Mouse (Mus musculus) myocyte (in vitro differentiated cells): Measurements from ENCODE around the gene Itih3. TPM values are rescaled to one million over a fixed set of nuclear protein-coding genes. Genes with fewer than 3 reads are reported as not detected.
A peak's percentile ranks its signal among the peaks of the same experiment; 100 is the strongest.

ENCODE experiments used
- H3K27me3 ChIP-seq: one replicate; pipeline ENCODE4 v1.6.1; 2011; ENCODE audit not compliant: control insufficient read depth, insufficient read depth, insufficient read length
- H3K36me3 ChIP-seq: one replicate; pipeline ENCODE4 v1.6.1; 2011; ENCODE audit not compliant: control insufficient read depth, insufficient read depth
- H3K4me2 ChIP-seq: one replicate; pipeline ENCODE4 v1.6.1; 2011; ENCODE audit warnings: low read depth, control low read depth
- H3K4me3 ChIP-seq: one replicate; pipeline ENCODE4 v1.5.1; 2011; ENCODE audit warnings: mild to moderate bottlenecking, control low read depth, moderate library complexity
- H3K79me2 ChIP-seq: one replicate; pipeline ENCODE4 v1.6.1; 2011; ENCODE audit not compliant: control insufficient read depth, insufficient read depth
- H3ac ChIP-seq: one replicate; pipeline ENCODE4 v1.6.1; 2011; ENCODE audit not compliant: control insufficient read depth, insufficient read length
- CEBPB ChIP-seq: IDR thresholded peaks from 2 replicates; pipeline ENCODE4 v1.6.1; 2011; ENCODE audit warnings: mild to moderate bottlenecking, moderate library complexity; ENCODE audit not compliant: poor library complexity, insufficient read depth, severe bottlenecking
- E2F4 ChIP-seq: IDR thresholded peaks from one replicate; pipeline ENCODE4 v1.6.1; 2011; ENCODE audit warnings: mild to moderate bottlenecking, control low read depth, moderate library complexity; ENCODE audit not compliant: insufficient read depth
- MAX ChIP-seq: IDR thresholded peaks from one replicate; pipeline ENCODE4 v1.6.1; 2011; ENCODE audit warnings: low read depth, mild to moderate bottlenecking, control low read depth
- MYOD1 ChIP-seq, 3 experiments: IDR thresholded peaks; one replicate each; pipeline ENCODE4 v1.6.1; 2011; ENCODE audit warnings: control low read depth in 2 of 3, low read depth in 2 of 3, mild to moderate bottlenecking in 2 of 3, moderate library complexity in 1 of 3; ENCODE audit not compliant: insufficient read length in 2 of 3, control insufficient read depth in 1 of 3
- MYOG ChIP-seq, 3 experiments: IDR thresholded peaks; one replicate each; pipeline ENCODE4 v1.6.1; 2011; ENCODE audit warnings: control low read depth in 2 of 3, low read depth in 2 of 3, mild to moderate bottlenecking in 2 of 3; ENCODE audit not compliant: insufficient read length in 2 of 3, control insufficient read depth in 1 of 3, insufficient read depth in 1 of 3
- POLR2A ChIP-seq: IDR thresholded peaks from one replicate; pipeline ENCODE4 v1.6.1; 2011; ENCODE audit warnings: low read depth, mild to moderate bottlenecking, control low read depth, moderate library complexity; ENCODE audit not compliant: insufficient read length
- POLR2AphosphoS2 ChIP-seq: IDR thresholded peaks from one replicate; pipeline ENCODE4 v1.6.1; 2011; ENCODE audit warnings: low read depth, control low read depth; ENCODE audit not compliant: insufficient read length
- REST ChIP-seq: IDR thresholded peaks from one replicate; pipeline ENCODE4 v1.6.1; 2011; ENCODE audit warnings: mild to moderate bottlenecking, control low read depth, moderate library complexity; ENCODE audit not compliant: insufficient read depth, insufficient read length
- SRF ChIP-seq: IDR thresholded peaks from one replicate; pipeline ENCODE4 v1.6.1; 2011; ENCODE audit warnings: low read depth; ENCODE audit not compliant: control insufficient read depth, insufficient read length
- TCF12 ChIP-seq: IDR thresholded peaks from one replicate; pipeline ENCODE4 v1.6.1; 2011; ENCODE audit warnings: mild to moderate bottlenecking, control low read depth; ENCODE audit not compliant: poor library complexity, insufficient read depth, severe bottlenecking
- TCF3 ChIP-seq: IDR thresholded peaks from one replicate; pipeline ENCODE4 v1.6.1; 2011; ENCODE audit warnings: low read depth, control low read depth; ENCODE audit not compliant: insufficient read length
- USF1 ChIP-seq: IDR thresholded peaks from one replicate; pipeline ENCODE4 v1.6.1; 2011; ENCODE audit warnings: low read depth, mild to moderate bottlenecking, control low read depth, moderate library complexity
- polyA plus RNA-seq: library from polyadenylated mRNA; unstranded; fragments of >200 nt; fragmentation: generic; extraction: Trizol; gene quantifications from one replicate; pipeline ENCODE4 v1.2.1, GENCODE M21; 2012; ENCODE audit warnings: missing spikeins

Itih3 gene
- polyA plus RNA-seq, 1 experiment: 0.04 TPM

DNA sequence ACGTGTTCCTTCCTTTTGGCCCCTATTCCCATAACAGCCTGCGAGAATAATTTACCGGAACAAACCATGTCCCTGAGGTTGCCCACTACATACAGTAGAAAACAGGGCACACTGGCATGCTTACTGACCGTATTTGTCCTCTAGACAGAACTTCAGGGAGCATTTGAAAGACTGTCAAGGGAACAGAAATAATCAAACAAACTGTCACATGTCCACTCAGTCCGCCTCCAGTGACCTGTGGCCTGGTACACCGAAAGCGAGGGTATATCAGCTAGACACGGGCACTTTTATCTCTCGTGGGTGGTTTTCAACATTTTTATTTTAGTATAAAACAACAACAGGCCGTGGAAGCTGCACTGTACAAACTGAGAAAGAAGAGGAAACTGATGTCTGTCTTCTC, 54.7 kb downstream of the Itih3 start:
- Histone ChIP-seq H3K4me3 (no peak overlapping the region), H3K36me3 (no peaks in the 10 kb centered on the region), H3K4me2 (no peak overlapping the region), H3K27me3 (no peaks in the 10 kb centered on the region), H3K79me2 (no peaks in the 10 kb centered on the region), H3ac (no peak overlapping the region)
- TF ChIP-seq TCF3 (no peak), SRF (no peak), MYOG (IDR thresholded peaks at IDR 0.05; ENCODE audit: control insufficient read depth in 1 of 3, insufficient read depth in 1 of 3, insufficient read length in 2 of 3, low read depth in 2 of 3) (no peak), REST (no peak)

DNA sequence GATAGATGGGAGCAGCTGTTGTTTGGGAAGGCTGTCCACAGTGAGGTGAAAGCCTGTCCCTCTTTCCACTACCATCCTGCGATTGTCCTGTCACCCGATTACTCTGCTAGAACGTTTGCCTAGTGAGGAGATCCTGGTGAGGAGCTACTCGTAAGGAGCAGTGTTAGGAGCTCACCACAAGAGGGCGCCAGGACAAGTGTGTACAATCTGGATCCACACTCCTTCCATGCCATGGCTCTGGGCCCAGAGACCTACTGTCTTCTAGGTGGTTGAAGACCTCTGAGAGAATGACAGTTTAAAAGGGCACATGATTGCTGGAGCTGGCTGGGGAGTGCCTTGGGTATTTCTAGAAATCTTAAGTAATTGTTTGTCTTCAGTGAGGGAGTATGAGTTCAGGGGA, 56.5 kb downstream of the Itih3 start:
- no peaks in the 10 kb centered on the region for H3K79me2 ChIP-seq
- H3K4me3 ChIP-seq: no peak overlapping the region
- H3K27me3 ChIP-seq: no peaks in the 10 kb centered on the region
- no peaks in the 10 kb centered on the region for H3K36me3 ChIP-seq
- no peak overlapping the region for H3ac ChIP-seq
- TF ChIP-seq MYOD1 (IDR thresholded peaks at IDR 0.05; ENCODE audit: control insufficient read depth in 1 of 3, insufficient read length in 2 of 3, low read depth in 2 of 3) (peak in 2 of 3 experiments; percentile 48 to 68), SRF (no peak), POLR2A (no peak), POLR2AphosphoS2 (no peak), TCF3 (no peak), MAX (no peak), REST (no peak), USF1 (no peak), E2F4 (no peak), MYOG (IDR thresholded peaks at IDR 0.05; ENCODE audit: control insufficient read depth in 1 of 3, insufficient read depth in 1 of 3, insufficient read length in 2 of 3, low read depth in 2 of 3) (peak in 1 of 3 experiments; percentile 25)
- H3K4me2 ChIP-seq: peak overlapping the region; percentile 14

DNA sequence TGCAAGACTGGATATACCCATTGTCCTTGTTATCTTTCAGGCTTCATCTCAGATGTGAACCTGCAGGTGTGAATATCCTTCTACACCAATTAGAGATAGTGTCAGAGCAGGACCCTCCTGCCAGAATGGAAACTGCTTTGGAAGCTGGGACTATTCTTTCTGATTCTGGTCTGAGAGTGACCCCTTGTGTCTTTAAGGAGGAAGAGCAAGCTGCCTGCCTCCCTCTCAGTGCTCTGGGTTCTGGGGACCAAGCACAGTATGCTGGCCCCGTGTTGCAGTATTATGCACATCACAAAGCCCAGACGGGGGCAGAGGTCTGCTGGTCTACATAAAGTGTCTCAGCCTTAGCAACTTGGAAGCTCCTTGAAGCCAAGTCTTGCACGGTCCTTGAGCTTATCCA, 58.2 kb downstream of the Itih3 start:
- Histone ChIP-seq H3K4me2 (no peak overlapping the region), H3ac (no peak overlapping the region), H3K36me3 (no peaks in the 10 kb centered on the region), H3K4me3 (no peak overlapping the region), H3K79me2 (no peaks in the 10 kb centered on the region), H3K27me3 (no peaks in the 10 kb centered on the region)
- TF ChIP-seq POLR2AphosphoS2: no peak
- TF ChIP-seq USF1: no peak
- TF ChIP-seq MYOG (IDR thresholded peaks at IDR 0.05; ENCODE audit: control insufficient read depth in 1 of 3, insufficient read depth in 1 of 3, insufficient read length in 2 of 3, low read depth in 2 of 3): no peak
- no peak for TF ChIP-seq MYOD1 (IDR thresholded peaks at IDR 0.05; ENCODE audit: control insufficient read depth in 1 of 3, insufficient read length in 2 of 3, low read depth in 2 of 3)
- no peak for TF ChIP-seq CEBPB
- TF ChIP-seq MAX: no peak
- no peak for TF ChIP-seq SRF
- no peak for TF ChIP-seq TCF3
- no peak for TF ChIP-seq REST

DNA sequence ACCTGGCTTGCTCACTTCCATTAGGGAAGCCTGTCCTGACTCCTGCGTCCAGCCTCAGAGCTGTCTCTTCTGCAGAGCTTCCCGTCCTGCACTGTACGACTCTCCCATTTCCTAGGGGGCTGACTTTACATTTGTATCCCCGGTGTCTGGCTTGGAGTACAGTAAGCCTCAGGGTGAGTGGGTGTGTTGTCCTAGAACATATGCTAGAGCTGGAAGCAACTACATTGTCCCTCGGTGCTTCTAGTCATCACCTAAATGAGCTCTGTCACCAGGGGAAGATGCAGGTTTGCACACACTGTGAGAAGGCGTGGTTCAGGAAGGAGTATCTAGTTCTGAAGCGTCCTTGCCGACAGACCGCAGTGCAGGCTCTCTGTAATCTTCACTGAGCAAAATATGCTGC, 61.2 kb downstream of the Itih3 start:
- H3ac ChIP-seq: no peak overlapping the region
- no peaks in the 10 kb centered on the region for H3K27me3 ChIP-seq
- H3K79me2 ChIP-seq: no peaks in the 10 kb centered on the region
- no peak overlapping the region for H3K4me2 ChIP-seq
- TF ChIP-seq MYOG (IDR thresholded peaks at IDR 0.05; ENCODE audit: control insufficient read depth in 1 of 3, insufficient read depth in 1 of 3, insufficient read length in 2 of 3, low read depth in 2 of 3): no peak
- no peak for TF ChIP-seq TCF12
- no peak for TF ChIP-seq REST
- TF ChIP-seq CEBPB: no peak
- TF ChIP-seq MAX: no peak
- TF ChIP-seq E2F4: no peak
- TF ChIP-seq USF1: no peak
- no peak for TF ChIP-seq POLR2AphosphoS2
- no peak for TF ChIP-seq POLR2A
- TF ChIP-seq TCF3: no peak
- no peak for TF ChIP-seq SRF
- no peak for TF ChIP-seq MYOD1 (IDR thresholded peaks at IDR 0.05; ENCODE audit: control insufficient read depth in 1 of 3, insufficient read length in 2 of 3, low read depth in 2 of 3)
- no peak overlapping the region for H3K4me3 ChIP-seq
- H3K36me3 ChIP-seq: no peaks in the 10 kb centered on the region

DNA sequence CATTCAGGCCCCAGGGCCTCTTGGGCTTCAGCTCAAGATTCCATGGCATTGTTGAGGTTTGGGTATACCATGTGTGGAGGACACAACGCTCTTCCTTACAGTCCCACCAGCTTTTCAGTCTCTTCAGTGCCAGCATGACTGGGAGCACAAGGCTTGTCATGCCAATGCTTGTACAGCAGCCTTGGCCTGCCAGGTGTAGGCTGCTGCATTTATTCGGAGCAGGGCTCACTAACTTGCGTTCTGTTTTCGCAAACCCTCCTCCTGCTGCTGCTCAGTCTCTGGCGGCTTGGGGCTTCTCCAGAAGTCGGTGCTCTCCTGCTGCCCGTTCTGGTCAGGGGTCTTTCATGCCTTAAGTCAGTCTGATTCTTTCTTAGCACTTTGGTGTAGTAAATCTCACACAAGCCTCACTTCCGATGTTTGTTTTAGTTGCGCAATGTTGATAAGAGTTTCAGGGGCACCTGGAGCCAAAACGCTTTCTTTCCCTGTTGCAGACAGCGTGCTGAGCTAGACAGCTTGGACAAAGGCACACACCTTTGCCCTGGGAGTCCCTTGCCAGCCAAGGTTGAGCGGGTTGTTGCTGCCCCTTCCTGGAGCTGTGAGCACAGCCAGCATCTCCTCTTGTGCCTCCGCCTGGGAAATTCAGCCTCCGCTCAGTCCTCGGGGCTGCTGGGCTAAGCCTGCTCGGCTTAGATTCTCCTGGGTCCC, 62.0 kb downstream of the Itih3 start:
- H3K4me3 ChIP-seq: no peak overlapping the region
- no peaks in the 10 kb centered on the region for H3K79me2 ChIP-seq
- no peak overlapping the region for H3ac ChIP-seq
- TF ChIP-seq MYOG (IDR thresholded peaks at IDR 0.05; ENCODE audit: control insufficient read depth in 1 of 3, insufficient read depth in 1 of 3, insufficient read length in 2 of 3, low read depth in 2 of 3): no peak
- H3K36me3 ChIP-seq: no peaks in the 10 kb centered on the region
- H3K4me2 ChIP-seq: no peak overlapping the region
- H3K27me3 ChIP-seq: no peaks in the 10 kb centered on the region

Other genes starting within 250 kb of the Itih3 start
- 2.8 TPM for gene Sfmbt1, start 208.9 kb downstream of the Itih3 start, polyA plus RNA-seq
- gene Tmem110, start 98.2 kb downstream of the Itih3 start, polyA plus RNA-seq: 9.1 TPM
- 143 TPM for gene Mustn1, start 44.6 kb downstream of the Itih3 start, polyA plus RNA-seq
- gene Itih4, start 37.3 kb downstream of the Itih3 start, polyA plus RNA-seq: 0.06 TPM
- gene Itih1, start 19.5 kb upstream of the Itih3 start, polyA plus RNA-seq: 0.02 TPM
- gene Nek4, start 27.6 kb upstream of the Itih3 start, polyA plus RNA-seq: 2.8 TPM
- gene Glt8d1, start 77.6 kb upstream of the Itih3 start, polyA plus RNA-seq: 23.1 TPM
- 332 TPM for gene Spcs1, start 77.9 kb upstream of the Itih3 start, polyA plus RNA-seq
- gene Pbrm1, start 95.4 kb upstream of the Itih3 start, polyA plus RNA-seq: 14.1 TPM
- gene Gnl3, start 95.4 kb upstream of the Itih3 start, polyA plus RNA-seq: 37.9 TPM
- gene Smim4, start 205.2 kb upstream of the Itih3 start, polyA plus RNA-seq: 91.4 TPM
- gene Nt5dc2, start 207.3 kb upstream of the Itih3 start, polyA plus RNA-seq: 243 TPM
- 0.46 TPM for gene Stab1, start 244.9 kb upstream of the Itih3 start, polyA plus RNA-seq